Mouse (Mus musculus) liver, adult (tissue): ENCODE data around the gene Wdr24.
A peak's percentile ranks its signal among the peaks of the same experiment; 100 is the strongest.

Experiments used
- GATA4 ChIP-seq: IDR thresholded peaks from 2 replicates; pipeline ENCODE4 v1.6.1; 2014; ENCODE audit warnings: mild to moderate bottlenecking, low read length; ENCODE audit not compliant: insufficient replicate concordance

Gene Wdr24

GRCm38 (mm10) chr17:25874148-25874720 lies 50.8 kb downstream of the Wdr24 start:
- no peak for TF ChIP-seq GATA4

DNA sequence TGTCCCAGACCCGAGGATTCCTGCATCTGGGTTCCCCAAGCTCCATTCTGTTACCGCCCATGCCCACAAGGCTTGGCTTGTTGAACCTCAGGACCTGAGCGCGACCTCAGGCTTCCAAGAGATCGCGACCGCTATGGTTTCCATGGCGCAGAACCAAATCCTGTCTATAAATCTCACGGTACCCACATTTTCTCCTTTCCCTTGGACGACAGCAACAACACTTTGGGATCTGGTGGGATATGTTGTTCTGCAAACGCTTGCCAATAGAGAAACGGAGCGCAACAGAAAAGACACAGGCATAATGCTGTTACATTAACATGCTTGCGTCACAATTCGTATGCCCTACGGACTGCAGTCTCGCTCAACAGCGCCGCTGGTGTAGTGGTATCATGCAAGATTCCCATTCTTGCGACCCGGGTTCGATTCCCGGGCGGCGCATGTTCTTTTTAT lies 51.3 kb downstream of the Wdr24 start, which contains the start of gene Mettl26:
Mettl26 (plus strand) TSS at position 354 of the 450 bp plus-strand sequence.
- no peak for TF ChIP-seq GATA4

DNA sequence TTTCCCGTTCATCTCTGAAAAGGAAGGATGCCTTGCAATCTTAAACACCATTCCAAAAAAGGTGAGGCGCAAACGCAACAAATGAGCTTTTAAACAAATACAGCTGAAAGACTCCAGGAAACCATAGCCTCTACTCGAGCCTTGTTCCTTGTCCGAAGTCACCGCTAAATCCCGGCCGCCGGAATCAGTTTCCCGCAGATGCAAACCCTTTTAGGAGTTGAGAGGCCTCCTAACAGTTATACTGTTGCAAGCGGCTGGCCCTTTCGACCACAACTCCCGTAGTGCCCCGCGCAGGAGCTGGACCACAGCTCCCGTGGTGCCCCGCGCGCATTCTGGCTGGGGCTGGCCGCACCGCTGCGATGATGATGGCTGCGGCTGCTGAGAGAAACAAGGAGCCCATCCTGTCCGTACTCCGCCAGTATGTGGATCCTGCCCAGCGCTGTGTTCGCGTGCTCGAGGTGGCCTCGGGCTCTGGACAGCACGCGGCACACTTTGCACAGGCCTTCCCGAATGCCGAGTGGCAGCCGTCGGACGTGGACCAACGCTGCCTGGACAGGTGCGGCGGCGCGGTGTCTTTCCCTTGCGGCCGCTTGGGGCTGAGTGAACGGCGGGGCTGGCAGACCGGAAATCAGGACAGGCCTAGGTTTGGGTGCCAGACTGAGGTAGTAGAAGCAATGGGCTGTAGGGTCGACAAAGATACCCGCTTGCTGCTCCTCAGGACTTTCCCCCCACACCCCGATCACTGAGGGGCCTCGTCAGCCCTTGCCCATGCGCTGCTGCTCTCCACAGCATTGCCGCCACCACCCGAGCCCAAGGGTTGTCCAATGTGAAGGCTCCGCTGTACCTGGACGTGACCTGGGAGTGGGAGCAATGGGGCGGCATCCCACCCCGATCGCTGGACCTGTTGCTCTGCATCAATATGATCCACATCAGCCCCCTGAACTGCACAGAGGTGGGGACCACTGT lies 52.0 kb downstream of the Wdr24 start:
- peak; percentile 21; the same call in 1 of the 2 replicates for TF ChIP-seq GATA4

- TF ChIP-seq GATA4: no peak
Observed at GRCm38 (mm10) chr17:25876347-25876915, 53.0 kb downstream of the Wdr24 start.

GRCm38 (mm10) chr17:25877025-25877424 lies 53.6 kb downstream of the Wdr24 start:
- TF ChIP-seq GATA4: no peak

GRCm38 (mm10) chr17:25877741-25878610 lies 54.5 kb downstream of the Wdr24 start:
- TF ChIP-seq GATA4: no peak
